ENCODE assay signal across 8 mouse cellular contexts in the genomic region with DNA sequence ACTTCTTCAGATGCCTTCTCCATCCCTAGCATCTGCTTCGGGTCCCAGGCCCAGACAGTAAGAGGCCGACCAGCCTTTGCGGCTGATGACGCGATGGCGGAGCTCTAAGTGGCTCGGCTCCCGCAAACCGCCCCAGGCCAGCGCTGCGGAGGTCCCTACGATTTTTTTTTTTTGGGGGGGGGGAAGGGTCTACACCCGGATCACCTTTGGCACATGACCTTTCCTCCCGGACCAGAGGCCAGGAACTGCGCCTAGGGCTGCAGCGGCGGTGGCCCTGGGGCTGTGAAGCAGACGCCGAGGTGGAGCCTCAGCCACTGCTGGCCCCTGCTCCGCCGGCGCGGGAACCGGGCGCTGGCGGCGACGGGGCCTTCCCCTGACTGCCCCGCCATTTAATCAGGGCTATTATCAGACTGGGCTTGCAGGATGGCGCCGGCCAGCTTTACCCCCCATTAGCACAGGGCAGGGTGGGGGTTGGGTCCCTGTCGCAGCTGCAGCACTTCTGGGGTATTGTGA. TPM values are rescaled to one million over a fixed set of nuclear protein-coding genes. Genes with fewer than 3 reads are reported as not detected.
DNase-seq lines count a peak whose midpoint lies in the region; ATAC-seq and TF ChIP-seq lines count a peak whose summit lies in the region.

No protein-coding gene starts in this region.

- no peak overlapping the region for H3K9ac ChIP-seq in lung, embryonic 15.5 days
- no peak overlapping the region for H3K9ac ChIP-seq in forebrain, embryonic 15.5 days (replicated peaks)
- H3K9ac ChIP-seq in limb, embryonic 13.5 days, result peak overlapping the region; percentile 51
- H3K9ac ChIP-seq in stomach, embryonic 14.5 days (replicated peaks; ENCODE audit: low read depth, low read length), result no peak overlapping the region

- peak; percentile 66; the same call in 1 of the 2 replicates for ATAC-seq in lung, embryonic 15.5 days (ENCODE audit: borderline replicate concordance, extremely low read depth, low FRiP score, low TSS enrichment)
- peak; percentile 74 for ATAC-seq in forebrain, embryonic 15.5 days (replicated peaks)
- peak; percentile 72 for ATAC-seq in limb, embryonic 13.5 days (ENCODE audit: low FRiP score, low read depth)
- ATAC-seq in stomach, embryonic 14.5 days (ENCODE audit: insufficient number of reproducible peaks, insufficient read depth, low FRiP score, low read depth), result peak; percentile 59
- ATAC-seq in megakaryocyte-erythroid progenitor cell, adult 5-6 weeks (replicated peaks; ENCODE audit: low FRiP score, low TSS enrichment, poor library complexity, severe bottlenecking), result no peak

- WGBS in lung, embryonic 15.5 days, result 1% methylated on average over 32 of the region's 32 CpGs
- WGBS in lung, adult 2 months, result 2% methylated on average over 32 of the region's 32 CpGs
- WGBS in forebrain, embryonic 15.5 days, result under 1% methylated on average over 32 of the region's 32 CpGs
- WGBS in limb, embryonic 13.5 days, result under 1% methylated on average over 29 of the region's 32 CpGs
- WGBS in stomach, embryonic 14.5 days, result under 1% methylated on average over 32 of the region's 32 CpGs

- no peak for TF ChIP-seq CTCF in lung, adult 2 months (IDR thresholded peaks at IDR 0.05; ENCODE audit: insufficient read depth, low read length)

- peak overlapping the region; percentile 69 for H3K4me2 ChIP-seq in lung, embryonic 15.5 days
- H3K4me2 ChIP-seq in forebrain, embryonic 15.5 days (replicated peaks), result peak overlapping the region; percentile 61
- peak overlapping the region; percentile 67 for H3K4me2 ChIP-seq in limb, embryonic 13.5 days (replicated peaks)
- H3K4me2 ChIP-seq in stomach, embryonic 14.5 days (replicated peaks; ENCODE audit: low read depth, low read length), result peak overlapping the region; percentile 49

- H3K9me3 ChIP-seq in lung, embryonic 15.5 days, result no peaks in the 10 kb centered on the region
- no peaks in the 10 kb centered on the region for H3K9me3 ChIP-seq in forebrain, embryonic 15.5 days
- H3K9me3 ChIP-seq in limb, embryonic 13.5 days, result no peaks in the 10 kb centered on the region
- no peaks in the 10 kb centered on the region for H3K9me3 ChIP-seq in stomach, embryonic 14.5 days (ENCODE audit: control insufficient read depth, low read depth, low read length)

- H3K36me3 ChIP-seq in lung, embryonic 15.5 days, result no peaks in the 10 kb centered on the region
- H3K36me3 ChIP-seq in forebrain, embryonic 15.5 days, result no peaks in the 10 kb centered on the region
- no peaks in the 10 kb centered on the region for H3K36me3 ChIP-seq in limb, embryonic 13.5 days
- no peaks in the 10 kb centered on the region for H3K36me3 ChIP-seq in stomach, embryonic 14.5 days (ENCODE audit: control insufficient read depth, insufficient read depth, low read length)

- H3K4me1 ChIP-seq in lung, embryonic 15.5 days, result peaks cover 13% of the 10 kb centered on the region
- no peaks in the 10 kb centered on the region for H3K4me1 ChIP-seq in lung, adult 2 months (ENCODE audit: control insufficient read depth, insufficient read depth, low read length)
- peaks cover 29% of the 10 kb centered on the region for H3K4me1 ChIP-seq in forebrain, embryonic 15.5 days
- H3K4me1 ChIP-seq in limb, embryonic 13.5 days, result peaks cover 19% of the 10 kb centered on the region
- H3K4me1 ChIP-seq in stomach, embryonic 14.5 days (ENCODE audit: control insufficient read depth, insufficient read depth, low read length), result peaks cover 9% of the 10 kb centered on the region; the same call in 1 of the 2 replicates

- no peak overlapping the region for H3K27ac ChIP-seq in lung, embryonic 15.5 days
- H3K27ac ChIP-seq in forebrain, embryonic 15.5 days (replicated peaks), result no peak overlapping the region
- H3K27ac ChIP-seq in limb, embryonic 13.5 days, result no peak overlapping the region
- no peak overlapping the region for H3K27ac ChIP-seq in stomach, embryonic 14.5 days (ENCODE audit: low read length)

- DNase-seq in lung, adult 2 months, result no peak
- DNase-seq in cerebellum, adult 11-12 months, result no peak
- DNase-seq in MN1 (ENCODE audit: low spot score), result no peak

- H3K4me3 ChIP-seq in lung, embryonic 15.5 days, result peak overlapping the region; percentile 30
- H3K4me3 ChIP-seq in lung, adult 2 months (replicated peaks; ENCODE audit: extremely low read depth, low read depth, low read length), result no peak overlapping the region
- H3K4me3 ChIP-seq in forebrain, embryonic 15.5 days, result peak overlapping the region; percentile 33
- peak overlapping the region; percentile 39 for H3K4me3 ChIP-seq in limb, embryonic 13.5 days
- peak overlapping the region; percentile 24 for H3K4me3 ChIP-seq in stomach, embryonic 14.5 days (ENCODE audit: low read depth, low read length)

- TF ChIP-seq POLR2A in lung, adult 2 months (IDR thresholded peaks at IDR 0.05; ENCODE audit: borderline replicate concordance, extremely low read depth, low read depth, low read length), result no peak

- H3K27me3 ChIP-seq in lung, embryonic 15.5 days, result peaks cover 76% of the 10 kb centered on the region
- peaks cover 63% of the 10 kb centered on the region for H3K27me3 ChIP-seq in forebrain, embryonic 15.5 days
- peaks cover 75% of the 10 kb centered on the region for H3K27me3 ChIP-seq in limb, embryonic 13.5 days
- peaks cover 56% of the 10 kb centered on the region for H3K27me3 ChIP-seq in stomach, embryonic 14.5 days (ENCODE audit: control insufficient read depth, insufficient read depth, low read length)

RNA-seq across cellular contexts. Expression of a gene that starts 6.9 kb away (rescaled TPM):
- polyA plus RNA-seq in lung, embryonic 15.5 days (2015; fragmentation: Nextera tagmentation; extraction: Ambion mirVana), result 2.0 and 4.6 TPM in 2 replicates
- 1.6 and 1.8 TPM in 2 replicates for polyA plus RNA-seq in lung, adult 2 months (2012; rRNA removed)
- 0.03 and 0.04 TPM in 2 replicates for polyA plus RNA-seq in forebrain, embryonic 15.5 days (2015; fragmentation: Nextera tagmentation; extraction: Ambion mirVana)
- polyA plus RNA-seq in limb, embryonic 13.5 days (2015; fragmentation: Nextera tagmentation; extraction: Ambion mirVana), result not detected in 2 replicates
- polyA plus RNA-seq in stomach, embryonic 14.5 days (2014; fragmentation: Nextera tagmentation; extraction: Ambion mirVana), result 0.19 and 0.57 TPM in 2 replicates
- not detected in 2 replicates for total RNA-seq in megakaryocyte-erythroid progenitor cell, adult 5-6 weeks (2014; fragmentation: Nextera tagmentation)
- not detected in 2 replicates for total RNA-seq in megakaryocyte-erythroid progenitor cell, adult 5-6 weeks (2017)
